Mouse (Mus musculus) liver, postnatal 0 days (tissue): ENCODE data around the gene Adam21.

Source experiments
- CTCF ChIP-seq: sonication (generic); IDR thresholded peaks from 2 replicates; pipeline ENCODE4 v1.5.1; 2016; ENCODE audit warnings: antibody characterized with exemption, low read depth
- EP300 ChIP-seq: IDR thresholded peaks from 2 replicates; pipeline ENCODE4 v1.6.1; 2016; ENCODE audit warnings: antibody characterized with exemption, low read depth, mild to moderate bottlenecking

- TF ChIP-seq CTCF: no peak
- no peak for TF ChIP-seq EP300
Observed at GRCm38 (mm10) chr12:81533029-81533419, 35.2 kb downstream of the Adam21 start.
